Comparison of ENCODE assay signal across 10 mouse cellular contexts in genomic region chr5:137738516-137738915, GRCm38 (mm10). TPM values are rescaled to one million over a fixed set of nuclear protein-coding genes. Genes with fewer than 3 reads are reported as not detected.
A peak's percentile ranks its signal among the peaks of the same experiment; 100 is the strongest.
DNase-seq lines count a peak whose midpoint lies in the region; ATAC-seq and TF ChIP-seq lines count a peak whose summit lies in the region.
"Had no signal": no experiment of that assay in that cellular context is flagged by ENCODE, and none has a peak within 500 bp of the region (broad histone marks: within the 10 kb centered on the region; RNA-seq: fewer than 3 reads in every experiment).

No protein-coding gene starts in this region.

- ATAC-seq in midbrain, embryonic 13.5 days: no peak

- H3K9ac ChIP-seq in heart, adult 2 months (ENCODE audit: low read depth, low read length): no peak overlapping the region
- peak overlapping the region; percentile 92 for H3K9ac ChIP-seq in midbrain, embryonic 13.5 days (replicated peaks)

- TF ChIP-seq POLR2A in heart, adult 2 months (IDR thresholded peaks at IDR 0.05; ENCODE audit: insufficient read depth, low read depth, low read length): no peak

- 56% methylated on average over 5 of the region's 5 CpGs for WGBS in heart, adult 2 months
- 31% methylated on average over 5 of the region's 5 CpGs for WGBS in forebrain, embryonic 10.5 days
- 23% methylated on average over 5 of the region's 5 CpGs for WGBS in midbrain, embryonic 13.5 days

- H3K27ac ChIP-seq in heart, adult 2 months: no peak overlapping the region
- H3K27ac ChIP-seq in forebrain, embryonic 10.5 days: peak overlapping the region; percentile 90
- peak overlapping the region; percentile 83 for H3K27ac ChIP-seq in midbrain, embryonic 13.5 days

- no peaks in the 10 kb centered on the region for H3K79me2 ChIP-seq in heart, adult 2 months (replicated peaks; ENCODE audit: control insufficient read depth, insufficient read depth, low read length)
- H3K79me2 ChIP-seq in C2C12 (ENCODE audit: control insufficient read depth, insufficient read depth): no peaks in the 10 kb centered on the region

- peak; percentile 36 for TF ChIP-seq CTCF in heart, adult 2 months (IDR thresholded peaks at IDR 0.05)
- TF ChIP-seq CTCF in C2C12 (IDR thresholded peaks at IDR 0.05; ENCODE audit: control insufficient read depth, insufficient read depth, insufficient read length): no peak

- intact Hi-C loops in heart, adult 2 months (cut with DNase I): no loop called here
- intact Hi-C loops in gastrocnemius, postnatal 36 days (cut with DNase I): no loop called here

- peak overlapping the region; percentile 34 for H3ac ChIP-seq in C2C12 (ENCODE audit: control insufficient read depth, insufficient read length, low read depth)

- H3K4me2 ChIP-seq in midbrain, embryonic 13.5 days (replicated peaks): peak overlapping the region; percentile 95

- DNase-seq in heart, adult 2 months: no peak
- DNase-seq in heart, adult 18-20 months: no peak
- DNase-seq in forebrain, embryonic 10.5 days (ENCODE audit: extremely low spot score, low spot score): no peak
- no peak for DNase-seq in right cerebral cortex, postnatal 14 days
- no peak for DNase-seq in kidney, adult 9 months
- no peak for DNase-seq in gastrocnemius, postnatal 36 days
- DNase-seq: layer of hippocampus, adult 9-11 months had no signal

- no peaks in the 10 kb centered on the region for H3K79me3 ChIP-seq in C2C12 (ENCODE audit: low read depth)

- no peaks in the 10 kb centered on the region for H3K27me3 ChIP-seq in heart, adult 2 months (ENCODE audit: control insufficient read depth, insufficient read depth, low read length)
- no peaks in the 10 kb centered on the region for H3K27me3 ChIP-seq in C2C12 (ENCODE audit: control insufficient read depth, insufficient read depth, insufficient read length)
- H3K27me3 ChIP-seq in forebrain, embryonic 10.5 days (ENCODE audit: poor library complexity, severe bottlenecking): 0 out of 2 replicates have a peak, but pooled peaks cover 7% of the 10 kb centered on the region
- H3K27me3 ChIP-seq in midbrain, embryonic 13.5 days: no peaks in the 10 kb centered on the region

- H3K4me3 ChIP-seq in heart, adult 2 months: no peak overlapping the region
- no peak overlapping the region for H3K4me3 ChIP-seq in C2C12 (ENCODE audit: insufficient read depth, poor library complexity, severe bottlenecking)
- peak overlapping the region; percentile 77 for H3K4me3 ChIP-seq in forebrain, embryonic 10.5 days
- peak overlapping the region; percentile 78 for H3K4me3 ChIP-seq in midbrain, embryonic 13.5 days (replicated peaks)
- H3K4me3 ChIP-seq: erythroblast, embryonic 14.5 days had no signal

- no peaks in the 10 kb centered on the region for H3K36me3 ChIP-seq in heart, adult 2 months (ENCODE audit: control insufficient read depth, insufficient read depth, low read length)
- no peaks in the 10 kb centered on the region for H3K36me3 ChIP-seq in C2C12 (ENCODE audit: control insufficient read depth, insufficient read depth)
- peaks cover 41% of the 10 kb centered on the region for H3K36me3 ChIP-seq in forebrain, embryonic 10.5 days (replicated peaks)
- peaks cover 35% of the 10 kb centered on the region for H3K36me3 ChIP-seq in midbrain, embryonic 13.5 days

- no peaks in the 10 kb centered on the region for H3K4me1 ChIP-seq in heart, adult 2 months (ENCODE audit: control insufficient read depth, insufficient read depth, low read length)
- H3K4me1 ChIP-seq in forebrain, embryonic 10.5 days: peaks cover 77% of the 10 kb centered on the region
- peaks cover 70% of the 10 kb centered on the region for H3K4me1 ChIP-seq in midbrain, embryonic 13.5 days (replicated peaks)

- peaks cover 4% of the 10 kb centered on the region for H3K9me3 ChIP-seq in forebrain, embryonic 10.5 days
- H3K9me3 ChIP-seq in midbrain, embryonic 13.5 days: no peaks in the 10 kb centered on the region

- no peak for TF ChIP-seq EP300 in heart, adult 2 months (IDR thresholded peaks at IDR 0.05; ENCODE audit: insufficient read depth, low read depth, low read length)

TF ChIP-seq in C2C12, 6 proteins besides CTCF, POLR2A, EP300 and RAD21:
- TF ChIP-seq USF1 (IDR thresholded peaks at IDR 0.05; ENCODE audit: low read depth) (no peak), MYOG (IDR thresholded peaks at IDR 0.05; ENCODE audit: control insufficient read depth, extremely low read depth, insufficient read length) (no peak), CEBPB (IDR thresholded peaks at IDR 0.05; ENCODE audit: low read depth) (no peak), FOSL1 (IDR thresholded peaks at IDR 0.05; ENCODE audit: insufficient read depth, low read length, poor library complexity, severe bottlenecking) (no peak), MAX (IDR thresholded peaks at IDR 0.05) (no peak), MYOD1 (IDR thresholded peaks at IDR 0.05; ENCODE audit: control insufficient read depth, insufficient read length, low read depth) (no peak)

RNA-seq across cellular contexts. Expression of gene Nyap1, which starts 2.9 kb away (rescaled TPM):
- 1 to 10 TPM in 1 of 2 experiments, under 1 TPM in 1; 0.94 to 1.2 TPM for total RNA-seq in heart, adult 2 months (2021)
- 1.6 and 1.7 TPM in 2 replicates for polyA plus RNA-seq in heart, adult 2 months (2012; rRNA removed)
- 1 to 10 TPM in 1 of 2 experiments, under 1 TPM in 1; 0.79 to 1.1 TPM for total RNA-seq in heart, adult 18-20 months (2021)
- 3.6 TPM for polyA plus RNA-seq in C2C12 (2012; fragmentation: generic; extraction: Trizol)
- polyA plus RNA-seq in forebrain, embryonic 10.5 days (2016; fragmentation: Nextera tagmentation; extraction: Ambion mirVana): 2.9 and 5.1 TPM in 2 replicates
- 39.9 and 42.3 TPM in 2 replicates for polyA plus RNA-seq in midbrain, embryonic 13.5 days (2015; fragmentation: Nextera tagmentation; extraction: Ambion mirVana)
- under 1 TPM; 0.20 to 0.28 TPM for total RNA-seq in gastrocnemius, postnatal 36 days (2021)

RNA-seq across cellular contexts. Expression of gene Tsc22d4, which starts 7.0 kb away (rescaled TPM):
- 100 to 1,000 TPM; 254 to 258 TPM for total RNA-seq in heart, adult 2 months (2021)
- polyA plus RNA-seq in heart, adult 2 months (2012; rRNA removed): 223 and 251 TPM in 2 replicates
- total RNA-seq in heart, adult 18-20 months (2021): 100 to 1,000 TPM; 240 to 253 TPM
- polyA plus RNA-seq in C2C12 (2012; fragmentation: generic; extraction: Trizol): 32.4 TPM
- 71.0 and 72.0 TPM in 2 replicates for polyA plus RNA-seq in forebrain, embryonic 10.5 days (2016; fragmentation: Nextera tagmentation; extraction: Ambion mirVana)
- polyA plus RNA-seq in midbrain, embryonic 13.5 days (2015; fragmentation: Nextera tagmentation; extraction: Ambion mirVana): 44.2 and 54.0 TPM in 2 replicates
- total RNA-seq in gastrocnemius, postnatal 36 days (2021): 10 to 100 TPM; 52.2 to 55.6 TPM

RNA-seq across cellular contexts. Expression of gene Ppp1r35, which starts 40.1 kb away (rescaled TPM):
- 10 to 100 TPM in 1 of 2 experiments, 1 to 10 TPM in 1; 7.4 to 10.8 TPM for total RNA-seq in heart, adult 2 months (2021)
- polyA plus RNA-seq in heart, adult 2 months (2012; rRNA removed): 6.8 and 12.0 TPM in 2 replicates
- total RNA-seq in heart, adult 18-20 months (2021): 10 to 100 TPM in 1 of 2 experiments, 1 to 10 TPM in 1; 9.9 to 12.0 TPM
- polyA plus RNA-seq in C2C12 (2012; fragmentation: generic; extraction: Trizol): 42.7 TPM
- 47.5 and 49.2 TPM in 2 replicates for polyA plus RNA-seq in forebrain, embryonic 10.5 days (2016; fragmentation: Nextera tagmentation; extraction: Ambion mirVana)
- polyA plus RNA-seq in midbrain, embryonic 13.5 days (2015; fragmentation: Nextera tagmentation; extraction: Ambion mirVana): 43.4 and 48.9 TPM in 2 replicates
- total RNA-seq in gastrocnemius, postnatal 36 days (2021): 1 to 10 TPM; 5.6 to 7.9 TPM

RNA-seq across cellular contexts. Expression of gene Mepce, which starts 48.9 kb away (rescaled TPM):
- 10 to 100 TPM; 21.3 to 26.0 TPM for total RNA-seq in heart, adult 2 months (2021)
- polyA plus RNA-seq in heart, adult 2 months (2012; rRNA removed): 24.1 and 31.5 TPM in 2 replicates
- 10 to 100 TPM; 24.2 to 28.7 TPM for total RNA-seq in heart, adult 18-20 months (2021)
- polyA plus RNA-seq in C2C12 (2012; fragmentation: generic; extraction: Trizol): 44.6 TPM
- polyA plus RNA-seq in forebrain, embryonic 10.5 days (2016; fragmentation: Nextera tagmentation; extraction: Ambion mirVana): 10.0 and 11.5 TPM in 2 replicates
- 10.6 and 11.0 TPM in 2 replicates for polyA plus RNA-seq in midbrain, embryonic 13.5 days (2015; fragmentation: Nextera tagmentation; extraction: Ambion mirVana)
- total RNA-seq in gastrocnemius, postnatal 36 days (2021): 10 to 100 TPM; 20.8 to 25.2 TPM

RNA-seq across cellular contexts. Expression of gene Zcwpw1, which starts 49.1 kb away (rescaled TPM):
- total RNA-seq in heart, adult 2 months (2021): under 1 TPM; 0.44 to 0.52 TPM
- polyA plus RNA-seq in heart, adult 2 months (2012; rRNA removed): 0.39 and 0.50 TPM in 2 replicates
- under 1 TPM; 0.22 to 0.72 TPM for total RNA-seq in heart, adult 18-20 months (2021)
- 0.73 TPM for polyA plus RNA-seq in C2C12 (2012; fragmentation: generic; extraction: Trizol)
- polyA plus RNA-seq in forebrain, embryonic 10.5 days (2016; fragmentation: Nextera tagmentation; extraction: Ambion mirVana): 12.9 and 14.8 TPM in 2 replicates
- polyA plus RNA-seq in midbrain, embryonic 13.5 days (2015; fragmentation: Nextera tagmentation; extraction: Ambion mirVana): 10.9 and 12.0 TPM in 2 replicates
- total RNA-seq in gastrocnemius, postnatal 36 days (2021): under 1 TPM in 1 of 2 experiments, not detected in 1; 0.17 TPM

Comparison
In these comparisons a context has a peak if more than half of its experiments do, and no peak if none do; other contexts are left out.
1. H3K4me3 ChIP-seq: peak in forebrain, embryonic 10.5 days (single experiment) and midbrain, embryonic 13.5 days (single experiment); none in heart, adult 2 months (single experiment) and C2C12 (single experiment).